Mouse (Mus musculus) stomach, embryonic 15.5 days (tissue): ENCODE results near the gene Fndc10. TPM values are rescaled to one million over a fixed set of nuclear protein-coding genes. Genes with fewer than 3 reads are reported as not detected.

Source experiments
- ATAC-seq: fragments of 200-750 bp; cut with Nextera tagmentation; 2 replicates; pipeline ENCODE4 v1.8.0; 2017; ENCODE audit warnings: low read depth, moderate number of reproducible peaks, moderate TSS enrichment; ENCODE audit not compliant: insufficient read depth, low FRiP score
- H3K27ac ChIP-seq: fragments of 300-500 bp; sonication (generic); 2 replicates; pipeline ENCODE4 v1.5.1; 2015; ENCODE audit warnings: mild to moderate bottlenecking, inconsistent platforms
- H3K27me3 ChIP-seq: fragments of 300-500 bp; sonication (generic); replicated peaks from 2 replicates; pipeline ENCODE4 v1.6.1; 2015; ENCODE audit warnings: inconsistent platforms
- H3K36me3 ChIP-seq: fragments of 300-500 bp; sonication (generic); 2 replicates; pipeline ENCODE4 v1.6.1; 2015; ENCODE audit warnings: inconsistent platforms
- H3K4me1 ChIP-seq: fragments of 300-500 bp; sonication (generic); 2 replicates; pipeline ENCODE4 v1.6.1; 2015; ENCODE audit warnings: inconsistent platforms
- H3K4me2 ChIP-seq: fragments of 300-500 bp; sonication (generic); 2 replicates; pipeline ENCODE4 v1.6.1; 2015; ENCODE audit warnings: mild to moderate bottlenecking, inconsistent platforms
- H3K4me3 ChIP-seq: fragments of 300-500 bp; sonication (generic); replicated peaks from 2 replicates; pipeline ENCODE4 v1.5.1; 2015; ENCODE audit warnings: inconsistent platforms
- H3K9ac ChIP-seq: fragments of 300-500 bp; sonication (generic); 2 replicates; pipeline ENCODE4 v1.6.1; 2015; ENCODE audit warnings: inconsistent platforms
- H3K9me3 ChIP-seq: fragments of 300-500 bp; sonication (generic); 2 replicates; pipeline ENCODE4 v1.6.1; 2016; ENCODE audit warnings: inconsistent platforms
- WGBS: fragments of 180-500 bp; shearing (Covaris S2); methylation state at CpG from one replicate; pipeline ENCODE4 v1.1.7; 2015; 5-methylcytosine and 5-hydroxymethylcytosine counted together
- polyA plus RNA-seq: library from polyadenylated mRNA; unstranded; fragments of >200 nt; fragmentation: Nextera tagmentation; extraction: Ambion mirVana; gene quantifications from 2 replicates; pipeline ENCODE4 v1.2.1, GENCODE M21; 2015

Gene Fndc10
- polyA plus RNA-seq, 1 experiment from 2014 or later, result 10.0 TPM

DNA sequence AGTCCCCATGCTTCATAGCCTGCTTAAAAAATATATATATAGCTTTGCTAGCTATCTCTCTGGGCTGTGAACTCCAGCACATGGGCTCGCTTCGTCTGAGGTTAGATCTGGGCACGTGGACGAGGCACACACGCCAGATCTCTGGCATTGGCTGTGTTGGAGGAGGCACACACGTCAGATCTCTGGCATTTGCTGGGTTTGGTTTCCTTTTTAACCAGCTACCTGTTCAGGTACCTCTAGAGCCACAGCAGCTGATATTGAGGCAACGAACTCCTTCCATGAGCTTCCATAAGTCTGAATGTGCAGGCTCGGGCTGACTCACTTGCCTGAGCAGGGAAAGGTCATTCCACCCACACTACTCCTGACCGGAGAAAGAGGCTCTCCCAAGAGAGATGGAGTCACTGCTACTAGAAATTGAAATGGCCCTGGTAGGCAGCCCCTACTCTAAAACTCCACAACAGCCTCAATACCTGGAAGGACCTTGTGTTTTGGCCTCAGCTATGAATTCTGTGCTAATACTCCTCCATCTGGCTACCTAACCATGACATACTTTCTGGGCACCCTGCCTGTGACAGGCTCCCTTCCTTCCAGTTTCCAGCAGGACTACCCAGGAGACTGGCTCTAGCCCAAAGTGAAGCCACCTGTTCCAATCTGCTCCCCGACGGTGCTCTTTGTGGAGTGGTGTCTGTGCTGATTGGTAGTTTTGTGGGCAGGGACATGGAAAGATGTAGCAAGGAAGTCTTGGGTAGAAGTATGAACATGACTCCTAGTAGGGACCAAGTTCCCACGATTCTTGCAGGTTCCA, 3.4 kb upstream of the Fndc10 start:
- no peaks in the 10 kb centered on the region for H3K9me3 ChIP-seq
- peaks cover 12% of the 10 kb centered on the region for H3K4me1 ChIP-seq
- H3K36me3 ChIP-seq, result no peaks in the 10 kb centered on the region
- H3K4me2 ChIP-seq, result no peak overlapping the region
- no peak overlapping the region for H3K27ac ChIP-seq
- WGBS, result 80% methylated on average over 12 of the region's 12 CpGs
- no peak overlapping the region for H3K9ac ChIP-seq
- ATAC-seq, result no peak
- H3K27me3 ChIP-seq, result 0 out of 2 replicates have a peak, but pooled peaks cover 8% of the 10 kb centered on the region
- no peak overlapping the region for H3K4me3 ChIP-seq

DNA sequence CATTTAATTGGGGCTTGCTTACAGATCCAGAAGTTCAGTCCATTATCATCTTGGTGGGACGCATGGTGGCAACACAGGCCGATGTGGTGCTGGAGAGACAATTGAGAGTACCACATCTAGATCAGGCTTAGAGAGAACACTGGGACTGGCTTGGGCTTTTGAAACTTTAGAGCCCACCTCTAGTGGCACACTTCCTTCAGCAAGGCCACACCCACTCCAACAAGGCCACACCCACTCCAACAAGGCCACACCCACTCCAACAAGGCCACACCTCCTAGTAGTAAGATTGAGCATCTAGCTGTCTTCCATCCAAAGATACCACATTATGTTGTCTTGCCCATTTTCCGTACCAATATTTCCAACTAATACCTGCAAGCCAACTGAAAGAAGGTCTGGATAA, 1.7 kb upstream of the Fndc10 start:
- no peak overlapping the region for H3K27ac ChIP-seq
- 0 out of 2 replicates have a peak, but pooled peaks cover 8% of the 10 kb centered on the region for H3K27me3 ChIP-seq
- WGBS, result 94% methylated on average over 3 of the region's 3 CpGs
- peaks cover 16% of the 10 kb centered on the region for H3K4me1 ChIP-seq
- H3K4me3 ChIP-seq, result no peak overlapping the region
- H3K36me3 ChIP-seq, result no peaks in the 10 kb centered on the region
- H3K9me3 ChIP-seq, result no peaks in the 10 kb centered on the region
- ATAC-seq, result no peak
- H3K4me2 ChIP-seq, result no peak overlapping the region
- H3K9ac ChIP-seq, result no peak overlapping the region

DNA sequence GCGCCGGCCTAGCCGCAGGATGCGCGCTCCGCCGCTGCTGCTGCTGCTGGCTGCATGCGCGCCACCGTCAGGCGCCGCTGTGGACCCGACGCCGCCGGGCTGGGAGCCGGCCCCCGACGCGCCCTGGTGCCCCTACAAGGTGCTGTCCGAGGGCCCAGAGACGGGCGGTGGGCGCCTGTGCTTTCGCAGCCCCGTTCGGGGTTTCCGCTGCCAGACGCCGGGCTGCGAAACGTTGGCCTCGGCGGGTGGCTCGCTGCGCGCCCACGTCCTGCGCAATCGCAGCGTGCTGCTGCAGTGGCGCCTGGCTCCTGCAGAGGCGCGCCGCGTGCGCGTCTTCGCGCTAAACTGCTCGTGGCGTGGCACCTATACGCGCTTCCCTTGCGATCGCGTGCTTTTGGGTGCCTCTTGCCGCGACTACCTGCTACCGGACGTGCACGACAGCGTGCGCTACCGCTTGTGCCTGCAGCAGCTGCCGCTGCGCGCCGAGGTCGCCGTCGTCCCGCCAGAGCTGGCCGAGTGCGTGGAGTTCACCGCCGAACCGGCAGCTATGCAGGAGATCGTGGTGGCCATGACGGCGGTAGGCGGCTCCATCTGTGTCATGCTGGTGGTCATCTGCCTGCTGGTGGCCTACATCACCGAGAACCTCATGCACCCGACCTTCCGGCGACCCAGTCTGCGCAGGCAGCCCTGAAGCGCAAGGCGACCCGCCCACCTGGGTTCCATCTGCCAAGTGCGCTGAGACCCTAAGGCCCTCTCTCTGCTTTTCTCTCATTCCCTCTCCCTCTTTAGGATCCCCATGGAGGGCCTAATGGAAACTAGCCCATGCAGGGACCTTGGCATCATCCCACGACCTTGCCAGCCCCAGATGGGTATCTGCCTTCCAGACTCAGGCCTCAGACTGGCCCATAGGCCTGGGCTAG, 600 bp downstream of the Fndc10 start:
- Histone ChIP-seq H3K27ac (peak overlapping the region; percentile 51; the same call in 1 of the 2 replicates), H3K4me3 (peak overlapping the region; percentile 69)

DNA sequence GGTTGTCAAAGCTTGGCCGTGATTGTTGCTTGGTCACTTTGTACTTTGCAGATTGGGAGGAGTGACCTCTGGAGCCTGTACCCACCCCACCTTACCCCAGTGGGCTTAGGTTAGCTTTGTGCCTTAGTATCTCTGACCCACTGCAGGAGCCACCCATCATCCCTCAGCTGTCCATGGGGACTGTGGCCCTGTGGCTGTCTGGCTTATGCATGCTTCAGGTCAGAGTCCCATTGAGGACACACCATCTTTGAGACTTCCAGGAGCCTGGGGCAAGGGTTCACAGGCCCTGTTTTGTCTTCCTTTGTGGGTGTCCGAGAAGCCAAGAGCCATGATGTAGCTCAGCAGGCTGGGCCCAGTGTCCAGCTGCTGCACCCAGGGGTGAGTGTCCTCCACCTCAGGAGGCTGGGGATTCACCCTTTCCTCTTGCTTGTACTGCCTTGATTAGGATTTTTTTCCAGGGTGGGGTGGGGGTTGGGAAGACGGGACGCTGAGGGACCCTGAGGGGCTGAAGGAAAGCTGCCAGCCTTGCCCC, 1.5 kb downstream of the Fndc10 start:
- Histone ChIP-seq H3K4me3 (peak overlapping the region; percentile 69), H3K27ac (no peak overlapping the region), H3K9ac (peak overlapping the region; percentile 71; the same call in 1 of the 2 replicates), H3K4me1 (peaks cover 16% of the 10 kb centered on the region), H3K36me3 (no peaks in the 10 kb centered on the region), H3K4me2 (peak overlapping the region; percentile 97), H3K9me3 (no peaks in the 10 kb centered on the region), H3K27me3 (0 out of 2 replicates have a peak, but pooled peaks cover 8% of the 10 kb centered on the region)
- ATAC-seq, result no peak
- WGBS, result 73% methylated on average over 4 of the region's 4 CpGs

More for the DNA sequence above, 600 bp downstream of the Fndc10 start:
- Histone ChIP-seq H3K4me2 (peak overlapping the region; percentile 97), H3K4me1 (peaks cover 16% of the 10 kb centered on the region), H3K9ac (peak overlapping the region; percentile 71), H3K27me3 (0 out of 2 replicates have a peak, but pooled peaks cover 8% of the 10 kb centered on the region), H3K9me3 (no peaks in the 10 kb centered on the region), H3K36me3 (no peaks in the 10 kb centered on the region)
- peak; percentile 51; the same call in 1 of the 2 replicates for ATAC-seq
- 1% methylated on average over 77 of the region's 92 CpGs for WGBS

DNA sequence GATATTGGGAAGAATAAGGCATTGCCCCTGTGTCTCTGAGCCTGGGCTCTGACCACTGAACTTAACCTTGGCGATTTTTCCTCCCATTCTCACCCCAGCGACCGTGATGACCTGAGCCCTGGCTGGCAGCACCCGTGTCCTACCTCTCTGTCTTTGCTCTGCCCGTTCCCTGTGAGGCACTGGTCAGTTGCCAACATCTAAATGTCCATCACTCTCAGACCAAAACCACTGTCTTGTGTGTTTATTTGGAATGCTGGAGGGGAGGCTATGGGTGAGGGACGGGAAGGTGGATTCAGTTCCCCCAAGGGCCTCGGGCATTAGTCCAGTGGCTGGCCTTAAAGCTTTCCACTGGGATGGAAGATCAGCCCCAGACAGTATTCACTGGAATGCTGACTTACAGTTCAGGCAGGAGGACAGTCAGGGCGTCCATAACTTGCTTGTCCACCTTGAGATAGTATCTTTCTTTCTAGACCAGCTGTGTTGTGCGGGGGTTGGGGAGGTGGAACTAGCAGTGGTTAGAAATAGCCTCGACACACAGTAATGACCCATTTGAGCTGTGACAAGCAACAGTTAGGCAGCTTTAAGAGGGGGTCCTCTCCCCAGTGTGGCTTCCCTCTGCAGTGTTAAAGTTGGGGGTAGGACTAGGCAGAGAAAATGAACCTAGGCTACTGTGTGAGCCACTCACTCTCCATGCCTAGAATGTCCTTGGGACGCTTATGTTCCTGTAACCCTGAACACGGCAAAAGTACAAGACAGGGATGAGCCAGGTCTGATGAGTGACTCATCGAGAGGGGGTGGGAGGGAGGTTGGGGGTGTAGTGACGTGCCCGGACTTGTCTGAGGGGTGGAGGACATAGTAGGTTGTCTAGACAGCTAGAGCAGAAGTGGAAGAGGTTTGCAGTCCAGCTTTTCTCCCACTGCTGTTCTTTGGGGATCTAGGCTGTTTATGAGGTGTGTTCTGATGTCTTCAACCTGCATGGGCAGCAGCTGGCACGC, 2.4 kb downstream of the Fndc10 start:
- no peak for ATAC-seq
- Histone ChIP-seq H3K27ac (no peak overlapping the region), H3K9ac (no peak overlapping the region), H3K4me3 (no peak overlapping the region), H3K36me3 (no peaks in the 10 kb centered on the region), H3K4me1 (peaks cover 16% of the 10 kb centered on the region), H3K27me3 (0 out of 2 replicates have a peak, but pooled peaks cover 8% of the 10 kb centered on the region), H3K9me3 (no peaks in the 10 kb centered on the region), H3K4me2 (no peak overlapping the region; the same call in 1 of the 2 replicates)
- 67% methylated on average over 16 of the region's 16 CpGs for WGBS

DNA sequence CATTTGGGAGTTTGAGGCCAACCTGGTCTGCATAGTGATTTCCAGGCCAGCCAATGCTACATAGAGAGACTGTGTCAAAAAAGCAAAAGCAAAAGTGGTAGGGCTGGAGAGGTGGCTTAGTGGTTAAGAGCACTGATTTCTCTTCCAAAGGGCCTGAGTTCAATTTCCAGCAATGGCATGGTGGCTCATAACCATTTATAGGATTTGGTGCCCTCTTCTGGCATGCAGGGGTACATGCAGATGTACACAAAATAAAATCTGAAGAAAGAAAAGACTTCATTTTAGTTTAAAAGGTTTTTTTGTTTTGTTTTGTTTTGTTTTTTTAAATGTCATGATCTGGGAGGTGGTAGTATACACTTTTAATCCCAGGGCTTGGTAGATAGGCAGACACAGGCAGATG, 6.3 kb downstream of the Fndc10 start:
- Histone ChIP-seq H3K4me3 (no peak overlapping the region), H3K9ac (no peak overlapping the region), H3K9me3 (no peaks in the 10 kb centered on the region), H3K27me3 (0 out of 2 replicates have a peak, but pooled peaks cover 2% of the 10 kb centered on the region), H3K27ac (no peak overlapping the region), H3K36me3 (no peaks in the 10 kb centered on the region), H3K4me2 (no peak overlapping the region), H3K4me1 (peaks cover 7% of the 10 kb centered on the region)
- ATAC-seq, result no peak

DNA sequence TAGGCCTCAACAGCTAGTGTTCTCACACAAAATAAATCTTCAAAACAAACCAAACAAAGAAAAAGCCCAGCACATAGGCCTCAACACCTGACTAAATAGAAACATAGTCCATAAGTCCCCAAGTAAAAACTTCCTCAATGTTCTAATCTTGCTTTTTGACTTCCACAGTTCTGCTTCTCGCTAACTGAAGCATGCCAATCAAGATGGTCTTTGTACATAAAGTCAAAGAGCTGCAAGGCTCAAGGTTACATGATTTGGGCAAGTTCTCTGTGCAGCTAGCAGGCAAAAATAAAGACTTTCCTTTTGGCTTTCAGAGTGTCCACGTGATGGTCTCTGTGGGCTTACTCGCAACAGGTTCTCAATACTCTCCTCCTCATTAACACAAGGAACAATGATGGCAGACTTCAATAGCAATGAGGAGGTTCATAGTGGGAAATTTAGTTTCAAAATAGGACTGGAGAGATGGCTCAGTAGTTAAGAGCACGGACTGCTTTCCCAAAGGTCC, 9.3 kb downstream of the Fndc10 start:
- no peak overlapping the region for H3K9ac ChIP-seq
- H3K9me3 ChIP-seq, result no peaks in the 10 kb centered on the region
- H3K27me3 ChIP-seq, result no peaks in the 10 kb centered on the region
- ATAC-seq, result no peak
- H3K4me3 ChIP-seq, result no peak overlapping the region
- no peaks in the 10 kb centered on the region for H3K36me3 ChIP-seq
- no peak overlapping the region for H3K4me2 ChIP-seq
- WGBS, result 93% methylated on average over 4 of the region's 4 CpGs
- H3K27ac ChIP-seq, result no peak overlapping the region
- no peaks in the 10 kb centered on the region for H3K4me1 ChIP-seq

DNA sequence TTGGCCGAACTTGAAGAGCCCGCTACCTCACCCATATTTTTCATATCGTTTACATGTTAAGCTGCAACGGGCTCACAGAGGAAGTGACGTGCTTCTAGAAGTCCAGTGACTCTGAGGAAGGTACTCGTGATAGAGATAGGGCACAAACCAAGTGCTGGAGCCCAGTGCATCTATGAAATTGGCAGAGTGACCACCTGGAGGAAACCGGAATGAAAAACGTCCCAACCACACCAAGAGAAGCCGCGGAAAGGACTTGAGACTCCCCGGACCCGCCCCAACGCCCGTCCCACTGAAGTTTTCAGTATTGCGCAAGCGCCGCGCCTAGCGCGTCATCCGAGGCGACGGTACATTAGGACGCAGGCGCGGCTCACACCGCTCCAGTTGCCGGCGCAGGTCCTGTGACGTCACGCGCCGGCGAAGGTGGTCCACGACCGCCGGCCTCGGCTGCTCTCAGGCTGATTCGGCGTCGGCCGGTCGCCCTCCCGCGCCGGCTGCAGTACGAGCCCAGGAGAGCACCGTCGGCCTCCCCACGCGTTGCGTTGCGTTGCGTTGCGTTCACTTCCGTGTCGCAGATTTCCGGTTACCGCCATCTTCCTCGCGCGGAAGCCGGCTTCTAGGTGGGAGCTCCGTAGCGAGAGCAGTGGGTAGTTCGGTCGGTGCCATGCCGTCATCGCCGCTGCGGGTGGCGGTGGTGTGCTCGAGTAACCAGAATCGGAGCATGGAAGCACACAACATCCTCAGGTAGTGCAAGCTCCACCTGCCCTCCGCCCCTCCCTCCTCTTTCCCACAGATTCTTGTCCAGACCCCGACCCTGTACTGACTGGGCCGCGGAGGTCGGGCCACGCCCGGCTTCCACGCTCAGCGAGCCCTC, 10.8 kb downstream of the Fndc10 start, which contains the start of gene Ssu72:
Gene Ssu72 (plus strand): TSS at position 80 of the 871 bp plus-strand sequence.
- Histone ChIP-seq H3K9me3 (no peaks in the 10 kb centered on the region), H3K27me3 (no peaks in the 10 kb centered on the region), H3K9ac (peak within 1 kb of the TSS; percentile 87), H3K27ac (peak within 1 kb of the TSS; percentile 98), H3K4me1 (no peaks in the 10 kb centered on the region), H3K4me2 (peak within 1 kb of the TSS; percentile 79), H3K36me3 (no peaks in the 10 kb centered on the region), H3K4me3 (peak within 1 kb of the TSS; percentile 91)
- under 1% methylated on average over 83 of the region's 83 CpGs for WGBS
- ATAC-seq, result peak; percentile 94

DNA sequence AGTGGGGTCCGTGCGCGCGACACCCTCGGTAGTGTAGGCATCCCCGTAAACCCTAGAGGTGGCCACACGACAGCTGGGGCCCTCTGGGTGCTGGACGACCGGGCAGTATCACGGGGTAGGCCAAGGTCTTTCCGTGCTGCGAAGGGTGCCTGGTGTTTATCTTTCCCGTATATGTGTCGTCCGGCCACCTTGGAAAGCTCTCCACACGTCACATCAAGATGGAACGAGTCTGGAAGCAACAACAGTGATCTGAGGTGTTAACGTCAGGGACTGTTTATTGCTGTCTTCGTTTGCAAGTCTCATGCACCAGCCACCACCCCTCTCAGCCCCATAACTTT, 11.4 kb downstream of the Fndc10 start:
- Histone ChIP-seq H3K27me3 (no peaks in the 10 kb centered on the region), H3K4me3 (peak overlapping the region; percentile 91), H3K27ac (peak overlapping the region; percentile 98), H3K9me3 (no peaks in the 10 kb centered on the region), H3K36me3 (no peaks in the 10 kb centered on the region), H3K9ac (peak overlapping the region; percentile 87), H3K4me2 (peak overlapping the region; percentile 79), H3K4me1 (0 out of 2 replicates have a peak, but pooled peaks cover 4% of the 10 kb centered on the region)
- no peak; the same call in 1 of the 2 replicates for ATAC-seq
- under 1% methylated on average over 19 of the region's 19 CpGs for WGBS

DNA sequence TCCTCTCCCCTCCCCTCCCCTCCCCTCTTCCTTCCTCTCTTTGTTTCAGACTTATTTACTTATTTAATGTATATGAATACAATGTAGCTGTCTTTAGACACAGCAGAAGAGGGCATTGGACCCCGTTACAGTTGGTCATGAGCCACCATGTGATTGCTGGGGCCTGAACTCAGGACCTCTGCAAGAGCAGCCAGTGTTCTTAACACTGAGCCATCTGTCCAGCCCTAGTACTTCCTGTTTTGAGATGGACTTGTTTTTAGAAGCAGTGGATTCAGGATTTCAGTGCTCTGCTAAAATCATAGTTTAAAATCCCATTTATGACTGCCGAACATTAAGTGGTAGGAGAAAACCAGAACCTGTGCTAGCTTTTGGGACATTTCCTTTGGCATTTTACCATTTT, 14.4 kb downstream of the Fndc10 start:
- Histone ChIP-seq H3K27ac (no peak overlapping the region; the same call in 1 of the 2 replicates), H3K4me1 (0 out of 2 replicates have a peak, but pooled peaks cover 6% of the 10 kb centered on the region), H3K9me3 (no peaks in the 10 kb centered on the region), H3K9ac (no peak overlapping the region), H3K4me2 (no peak overlapping the region), H3K4me3 (no peak overlapping the region), H3K27me3 (no peaks in the 10 kb centered on the region), H3K36me3 (no peaks in the 10 kb centered on the region)
- no peak for ATAC-seq
- WGBS, result 79% methylated on average over 2 of the region's 2 CpGs
